ENCODE assay signal across 9 mouse cellular contexts in the genomic region with DNA sequence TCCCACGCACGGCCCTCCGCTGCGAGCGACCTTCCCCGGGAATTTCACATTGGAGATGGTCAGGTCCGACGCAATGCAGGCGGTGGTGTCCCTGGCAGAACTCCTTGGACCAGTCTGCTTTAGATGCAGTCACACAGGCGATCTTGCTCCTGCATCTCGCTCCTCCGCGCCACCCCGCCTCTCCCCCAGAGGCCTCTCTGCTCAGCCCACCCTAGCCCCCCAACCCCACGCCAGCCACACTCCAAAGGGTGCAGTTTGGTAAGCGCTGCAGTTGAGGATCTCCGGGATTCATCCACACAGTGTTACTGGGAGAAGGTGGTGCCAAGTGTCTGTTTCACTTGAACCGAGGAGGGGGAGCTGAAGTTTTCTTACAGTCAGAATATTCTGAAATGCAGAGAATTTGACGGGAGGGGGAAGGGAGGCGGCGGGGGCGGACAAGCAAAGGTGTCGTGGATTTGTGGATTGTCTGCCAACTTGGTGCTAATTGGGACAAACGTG. TPM values are rescaled to one million over a fixed set of nuclear protein-coding genes. Genes with fewer than 3 reads are reported as not detected.
DNase-seq lines count a peak whose midpoint lies in the region; ATAC-seq and TF ChIP-seq lines count a peak whose summit lies in the region.
"Had no signal": no experiment of that assay in that cellular context is flagged by ENCODE, and none has a peak within 500 bp of the region (broad histone marks: within the 10 kb centered on the region; RNA-seq: fewer than 3 reads in every experiment).

No protein-coding gene starts in this region.

- peak overlapping the region; percentile 66 for H3K4me3 ChIP-seq in gastrocnemius, adult 2 months
- H3K4me3 ChIP-seq in brown adipose tissue, adult 24 weeks (ENCODE audit: insufficient read depth, low read depth, low read length) = 0 out of 2 replicates have a peak overlapping the region, but pooled peaks have one; percentile 11
- H3K4me3 ChIP-seq in forebrain, embryonic 12.5 days (replicated peaks) = peak overlapping the region; percentile 54
- H3K4me3 ChIP-seq in midbrain, postnatal 0 days (ENCODE audit: low read depth, low read length) = peak overlapping the region; percentile 59
- H3K4me3 ChIP-seq: erythroblast, embryonic 14.5 days had no signal

- peak overlapping the region; percentile 61 for H3K9ac ChIP-seq in forebrain, embryonic 12.5 days
- H3K9ac ChIP-seq in midbrain, postnatal 0 days (replicated peaks; ENCODE audit: low read length, poor library complexity, severe bottlenecking) = peak overlapping the region; percentile 61

- WGBS in forebrain, embryonic 12.5 days = 0% methylated on average over 24 of the region's 24 CpGs
- WGBS in midbrain, postnatal 0 days = 0% methylated on average over 24 of the region's 24 CpGs

- intact Hi-C loops in gastrocnemius, adult 2 months (cut with DNase I) = no loop called here
- intact Hi-C loops in gastrocnemius, postnatal 36 days (cut with DNase I) = no loop called here

- H3K27me3 ChIP-seq in forebrain, embryonic 12.5 days = peaks cover 72% of the 10 kb centered on the region
- peaks cover 29% of the 10 kb centered on the region for H3K27me3 ChIP-seq in midbrain, postnatal 0 days (ENCODE audit: insufficient read depth, low read length)

- H3K4me1 ChIP-seq in brown adipose tissue, adult 24 weeks (ENCODE audit: control insufficient read depth, insufficient read depth, insufficient read length, low read length) = peaks cover 4% of the 10 kb centered on the region; the same call in 1 of the 2 replicates
- H3K4me1 ChIP-seq in forebrain, embryonic 12.5 days = peaks cover 36% of the 10 kb centered on the region
- H3K4me1 ChIP-seq in midbrain, postnatal 0 days (ENCODE audit: insufficient read depth, low read length) = peaks cover 8% of the 10 kb centered on the region

- H3K36me3 ChIP-seq in forebrain, embryonic 12.5 days (replicated peaks) = no peaks in the 10 kb centered on the region
- H3K36me3 ChIP-seq in midbrain, postnatal 0 days (ENCODE audit: insufficient read depth, low read length) = no peaks in the 10 kb centered on the region

- peak overlapping the region; percentile 40; the same call in 1 of the 2 replicates for H3K27ac ChIP-seq in gastrocnemius, adult 2 months
- H3K27ac ChIP-seq in brown adipose tissue, adult 24 weeks (replicated peaks; ENCODE audit: low read depth, low read length) = no peak overlapping the region
- H3K27ac ChIP-seq in forebrain, embryonic 12.5 days = no peak overlapping the region
- no peak overlapping the region for H3K27ac ChIP-seq in midbrain, postnatal 0 days (ENCODE audit: low read depth, low read length)

- TF ChIP-seq CTCF in gastrocnemius, adult 2 months (IDR thresholded peaks at IDR 0.05) = no peak
- no peak for TF ChIP-seq CTCF in midbrain, postnatal 0 days (IDR thresholded peaks at IDR 0.05)

- DNase-seq in gastrocnemius, adult 2 months = no peak
- no peak for DNase-seq in gastrocnemius, postnatal 36 days
- DNase-seq in layer of hippocampus, postnatal 14 days (ENCODE audit: low spot score in 2 of 2) = peak; percentile 42 to 57
- DNase-seq in midbrain, postnatal 0 days (ENCODE audit: low spot score) = peak; percentile 25
- DNase-seq in spleen, postnatal 36 days (ENCODE audit: low spot score in 2 of 2) = no peak
- DNase-seq in thymus, postnatal 25 days = no peak

- peak; percentile 47; the same call in 1 of the 2 replicates for ATAC-seq in forebrain, embryonic 12.5 days (ENCODE audit: low FRiP score)
- peak; percentile 73 for ATAC-seq in midbrain, postnatal 0 days (ENCODE audit: low FRiP score)

- no peaks in the 10 kb centered on the region for H3K9me3 ChIP-seq in forebrain, embryonic 12.5 days
- H3K9me3 ChIP-seq in midbrain, postnatal 0 days (ENCODE audit: low read length) = no peaks in the 10 kb centered on the region

- H3K4me2 ChIP-seq in forebrain, embryonic 12.5 days = peak overlapping the region; percentile 99
- peak overlapping the region; percentile 98 for H3K4me2 ChIP-seq in midbrain, postnatal 0 days (ENCODE audit: low read depth, low read length, poor library complexity, severe bottlenecking)

RNA-seq across cellular contexts. Expression of a gene that starts 1.1 kb away (rescaled TPM):
- 1 to 10 TPM; 1.0 to 1.4 TPM for total RNA-seq in gastrocnemius, adult 2 months (2021)
- 1 to 10 TPM; 1.7 to 2.6 TPM for total RNA-seq in gastrocnemius, postnatal 36 days (2021)
- polyA plus RNA-seq in brown adipose tissue, adult 24 weeks (2012; ENCODE audit: insufficient read depth, insufficient read length, missing spikeins) = 0.92 and 1.8 TPM in 2 replicates
- 0.74 and 1.5 TPM in 2 replicates for polyA plus RNA-seq in forebrain, embryonic 12.5 days (2016; fragmentation: Nextera tagmentation; extraction: Ambion mirVana)
- total RNA-seq in layer of hippocampus, postnatal 14 days (2021) = 10 to 100 TPM; 82.0 to 90.5 TPM
- total RNA-seq in midbrain, postnatal 0 days (2014; rRNA removed) = 2.1 and 4.2 TPM in 2 replicates
- 2.0 and 2.2 TPM in 2 replicates for polyA plus RNA-seq in midbrain, postnatal 0 days (2015; fragmentation: Nextera tagmentation; extraction: Ambion mirVana)
- polyA plus RNA-seq: erythroblast, embryonic 14.5 days had no signal

Comparison
In these comparisons a context has a peak if more than half of its experiments do, and no peak if none do; other contexts are left out.
1. DNase-seq: peak in layer of hippocampus, postnatal 14 days (2 of 2) and midbrain, postnatal 0 days (single experiment); none in gastrocnemius, adult 2 months (single experiment), gastrocnemius, postnatal 36 days (0 of 2), spleen, postnatal 36 days (0 of 2) and thymus, postnatal 25 days (single experiment).
2. H3K4me3 ChIP-seq: peak in every context shown above with its lines; median percentile 66 in gastrocnemius, adult 2 months; 59 in midbrain, postnatal 0 days; 54 in forebrain, embryonic 12.5 days; 11 in brown adipose tissue, adult 24 weeks.
3. RNA of a gene that starts 1.1 kb away (total RNA-seq): 82.0 to 90.5 TPM in layer of hippocampus, postnatal 14 days; 2.1 to 4.2 TPM in midbrain, postnatal 0 days, 1.7 to 2.6 TPM in gastrocnemius, postnatal 36 days and 1.0 to 1.4 TPM in gastrocnemius, adult 2 months; every median in the first group is over 10 times any median in the second.